Mouse (Mus musculus) adrenal gland, postnatal 14 days (tissue): ENCODE measurements around the gene Arntl. TPM values are rescaled to one million over a fixed set of nuclear protein-coding genes. Genes with fewer than 3 reads are reported as not detected.

Experiments used
- DNase-seq: peaks from one replicate; pipeline ENCODE4 v3.0.0; 2021; ENCODE audit warnings: mixed read lengths
- total RNA-seq: library from RNA; stranded (reverse); gene quantifications from 2 replicates; pipeline ENCODE4 v1.2.3, GENCODE M21; 2021

Arntl gene
- total RNA-seq, 1 experiment from 2014 or later: 30.6 TPM

GRCm38 (mm10) chr7:113295077-113295890, 88.0 kb downstream of the Arntl start:
- DNase-seq: peak; percentile 40

- no peak for DNase-seq
Observed at GRCm38 (mm10) chr7:113297813-113298212, 90.5 kb downstream of the Arntl start.

GRCm38 (mm10) chr7:113310136-113310535, 102.9 kb downstream of the Arntl start:
- no peak for DNase-seq

GRCm38 (mm10) chr7:113311784-113312183, 104.5 kb downstream of the Arntl start:
- peak; percentile 66 for DNase-seq

GRCm38 (mm10) chr7:113320128-113320527, 112.9 kb downstream of the Arntl start:
- DNase-seq: no peak

GRCm38 (mm10) chr7:113334036-113334435, 126.8 kb downstream of the Arntl start:
- DNase-seq: no peak

GRCm38 (mm10) chr7:113335250-113335649, 128.0 kb downstream of the Arntl start:
- no peak for DNase-seq

- no peak for DNase-seq
Observed at GRCm38 (mm10) chr7:113347271-113347670, 140.0 kb downstream of the Arntl start.

GRCm38 (mm10) chr7:113347694-113348093, 140.4 kb downstream of the Arntl start:
- no peak for DNase-seq

- no peak for DNase-seq
Observed at GRCm38 (mm10) chr7:113349089-113349488, 141.8 kb downstream of the Arntl start.

Other genes starting within 250 kb of the Arntl start
- gene Btbd10, start 161.9 kb downstream of the Arntl start, total RNA-seq: 17.3 and 18.1 TPM in 2 replicates
- gene Pth, start 181.1 kb downstream of the Arntl start, total RNA-seq: not detected in 2 replicates